Mouse (Mus musculus): ENCODE measurements at regions not wholly inside any gene's neighbourhood (a gene's known extent, or its start where the extent isn't known, plus 50 kb on each side); places are given as distances from the start of the nearest gene placed in this dataset.

- DNase-seq (ENCODE audit: low spot score): no peak
Observed at GRCm38 (mm10) chr10:125725681-125726139, 240.3 kb upstream of the Lrig3 start.

GRCm38 (mm10) chr10:125726546-125726945 is 239.4 kb upstream of the Lrig3 start:
- no peak for DNase-seq (ENCODE audit: low spot score)

- no peak for DNase-seq (ENCODE audit: low spot score)
Observed at GRCm38 (mm10) chr10:125735744-125736494, 230.0 kb upstream of the Lrig3 start.

DNA sequence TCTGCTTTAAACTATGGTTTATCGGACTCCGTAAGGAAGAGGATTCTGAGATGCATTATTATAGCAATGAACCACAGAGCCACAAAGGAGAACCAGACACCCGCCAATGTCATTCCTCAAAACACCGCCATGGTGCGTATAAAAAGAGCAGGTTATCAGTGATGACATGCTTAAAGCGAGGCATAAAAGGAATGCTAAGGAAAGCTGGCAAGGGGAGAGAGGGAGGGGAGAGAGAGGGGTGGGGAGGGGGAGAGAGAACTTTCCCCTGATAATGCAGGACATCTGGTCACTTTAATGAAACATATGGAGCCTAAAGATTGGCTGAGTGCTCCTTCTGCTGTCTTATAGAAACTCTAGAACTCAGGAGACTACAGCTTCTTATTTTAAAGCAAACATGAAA is 222.8 kb upstream of the Lrig3 start:
- no peak for DNase-seq (ENCODE audit: low spot score)

DNA sequence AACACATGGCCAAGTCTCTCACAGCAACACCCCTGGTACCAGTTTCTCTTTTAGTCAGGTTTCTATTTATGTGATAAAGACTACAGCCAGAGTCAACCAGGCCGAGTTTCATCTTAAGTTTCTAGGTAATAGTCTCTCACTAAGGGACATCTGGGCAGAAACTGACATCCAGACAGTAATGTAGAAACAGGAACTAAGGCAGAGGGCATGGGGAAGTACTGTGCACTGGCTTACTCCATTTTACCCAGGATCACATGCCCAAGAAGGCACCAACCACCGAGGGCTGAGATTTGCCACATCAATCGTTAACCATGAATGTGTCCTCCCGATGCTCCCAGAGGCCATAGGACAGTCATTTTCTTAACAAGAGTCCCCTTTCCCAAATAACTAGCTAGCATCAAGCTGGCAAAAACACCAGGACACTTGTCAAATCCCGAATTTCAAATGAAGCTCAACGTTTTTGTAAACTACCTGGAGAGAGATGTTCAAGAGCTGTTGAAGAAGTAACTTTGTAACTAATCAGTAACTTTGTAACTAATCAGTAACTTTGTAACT is 216.9 kb upstream of the Lrig3 start:
- DNase-seq (ENCODE audit: low spot score): no peak

GRCm38 (mm10) chr10:125752506-125753218 is 213.3 kb upstream of the Lrig3 start:
- DNase-seq (ENCODE audit: low spot score): no peak

DNA sequence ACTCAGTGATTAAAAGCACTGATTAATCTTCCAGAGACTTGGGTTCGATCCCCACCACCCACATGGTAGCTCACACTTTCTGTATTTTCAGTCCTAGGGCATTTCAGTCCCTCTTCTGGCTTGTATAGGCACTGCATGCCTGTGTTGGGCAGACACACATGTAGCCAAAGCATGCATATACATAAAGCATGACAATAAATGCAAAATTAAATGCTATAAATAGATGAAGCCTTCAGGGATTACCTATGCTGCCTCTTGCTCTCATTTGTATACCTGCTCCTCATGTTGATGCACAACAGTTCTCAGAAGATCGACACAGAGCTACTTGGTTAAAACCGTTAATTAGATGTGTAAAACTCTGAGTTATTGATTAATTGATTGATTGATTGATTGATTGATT is 206.8 kb upstream of the Lrig3 start:
- DNase-seq (ENCODE audit: low spot score): no peak

DNA sequence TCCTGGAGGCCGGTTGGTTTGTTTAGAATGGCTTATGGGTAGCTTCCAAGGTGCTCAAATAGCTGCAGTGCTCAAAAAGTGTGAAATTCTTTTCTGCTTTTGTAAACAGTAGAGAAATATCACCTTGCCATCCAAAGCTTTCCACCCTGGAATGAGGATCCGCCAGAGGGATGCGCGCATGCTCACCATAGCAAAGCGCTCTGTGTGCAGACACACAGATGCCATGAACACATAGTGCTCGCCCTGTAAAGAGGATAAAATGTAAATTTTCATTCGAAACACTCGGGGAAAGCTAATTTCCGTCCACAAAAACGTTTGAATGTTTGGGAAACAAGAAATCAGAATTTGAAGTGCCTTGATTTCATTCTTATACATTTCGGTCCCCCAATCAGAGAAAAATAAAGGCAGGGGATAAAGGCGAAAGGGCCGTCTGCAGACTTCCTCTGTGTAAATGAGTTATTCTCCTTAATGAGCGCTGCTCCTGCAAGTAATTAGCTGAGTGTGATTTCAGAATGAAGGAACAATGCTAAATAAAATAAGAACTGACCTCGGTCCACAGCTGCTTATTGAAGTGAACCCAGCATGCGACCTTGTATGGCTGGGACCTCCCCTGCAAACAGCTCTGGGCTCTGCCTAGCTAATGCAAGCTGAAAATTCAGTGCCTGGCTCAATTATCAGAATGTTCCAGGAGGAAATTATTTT is 203.4 kb upstream of the Lrig3 start:
- DNase-seq (ENCODE audit: low spot score): no peak

- peak; percentile 13 for DNase-seq (ENCODE audit: low spot score)
Observed at GRCm38 (mm10) chr10:125764402-125765102, 201.4 kb upstream of the Lrig3 start.

DNA sequence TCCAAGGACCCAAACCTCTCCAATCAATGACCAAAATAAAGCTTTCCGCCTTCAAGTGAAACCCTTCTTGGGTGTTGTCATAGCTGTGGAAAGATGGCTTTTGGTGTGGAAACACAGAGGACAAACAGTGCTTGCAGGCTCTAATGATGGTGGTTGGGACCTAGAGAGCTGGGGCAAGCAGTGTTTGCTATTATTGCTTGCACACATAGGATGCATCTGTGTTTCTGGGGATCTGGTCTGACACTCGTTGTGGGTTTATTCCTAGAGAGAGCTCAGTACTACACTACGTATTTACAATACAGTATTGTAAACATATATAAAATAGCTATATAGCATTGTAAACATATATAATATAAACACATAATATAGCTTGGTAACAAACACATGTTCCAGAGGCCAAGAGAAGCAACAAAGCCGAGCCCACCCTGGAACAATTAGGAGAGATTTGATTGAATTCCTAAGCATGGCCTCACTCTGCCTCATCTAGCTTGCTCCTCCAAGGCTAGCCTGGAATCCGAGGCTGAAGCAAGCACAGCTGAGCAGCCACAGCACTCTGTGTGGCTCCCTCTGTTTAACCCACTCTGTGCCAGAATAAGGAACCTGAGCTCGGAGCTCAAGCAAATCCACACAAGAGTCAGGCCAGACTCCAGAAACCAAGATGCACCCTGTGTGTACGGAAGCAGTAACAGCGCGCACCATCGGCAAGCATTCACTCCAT is 200.7 kb upstream of the Lrig3 start:
- no peak for DNase-seq (ENCODE audit: low spot score)

DNA sequence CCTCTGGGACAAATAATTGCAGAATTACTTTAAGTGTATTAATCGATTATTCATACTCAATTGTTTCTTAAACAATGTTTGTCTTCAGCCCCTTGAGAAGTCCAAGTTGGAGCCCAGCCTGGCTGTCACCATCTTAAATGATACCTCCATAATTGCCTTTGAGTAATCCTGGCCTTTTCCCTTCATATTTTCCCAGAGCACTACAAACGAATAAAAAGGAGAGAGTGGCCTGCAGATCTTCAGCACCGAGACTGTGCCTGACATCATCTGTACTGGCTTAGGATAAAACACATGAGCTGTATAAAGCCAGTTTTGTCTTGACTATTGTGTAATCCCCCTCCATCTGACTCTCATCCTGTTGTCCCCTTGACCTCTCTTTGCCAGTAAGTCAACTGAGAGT is 197.7 kb upstream of the Lrig3 start:
- DNase-seq (ENCODE audit: low spot score): no peak

- no peak for DNase-seq (ENCODE audit: low spot score)
Observed at GRCm38 (mm10) chr10:125773541-125773940, 192.4 kb upstream of the Lrig3 start.

GRCm38 (mm10) chr10:125782486-125782885 is 183.5 kb upstream of the Lrig3 start:
- no peak for DNase-seq (ENCODE audit: low spot score)

GRCm38 (mm10) chr10:125784896-125785295 is 181.1 kb upstream of the Lrig3 start:
- DNase-seq (ENCODE audit: low spot score): peak; percentile 14

DNA sequence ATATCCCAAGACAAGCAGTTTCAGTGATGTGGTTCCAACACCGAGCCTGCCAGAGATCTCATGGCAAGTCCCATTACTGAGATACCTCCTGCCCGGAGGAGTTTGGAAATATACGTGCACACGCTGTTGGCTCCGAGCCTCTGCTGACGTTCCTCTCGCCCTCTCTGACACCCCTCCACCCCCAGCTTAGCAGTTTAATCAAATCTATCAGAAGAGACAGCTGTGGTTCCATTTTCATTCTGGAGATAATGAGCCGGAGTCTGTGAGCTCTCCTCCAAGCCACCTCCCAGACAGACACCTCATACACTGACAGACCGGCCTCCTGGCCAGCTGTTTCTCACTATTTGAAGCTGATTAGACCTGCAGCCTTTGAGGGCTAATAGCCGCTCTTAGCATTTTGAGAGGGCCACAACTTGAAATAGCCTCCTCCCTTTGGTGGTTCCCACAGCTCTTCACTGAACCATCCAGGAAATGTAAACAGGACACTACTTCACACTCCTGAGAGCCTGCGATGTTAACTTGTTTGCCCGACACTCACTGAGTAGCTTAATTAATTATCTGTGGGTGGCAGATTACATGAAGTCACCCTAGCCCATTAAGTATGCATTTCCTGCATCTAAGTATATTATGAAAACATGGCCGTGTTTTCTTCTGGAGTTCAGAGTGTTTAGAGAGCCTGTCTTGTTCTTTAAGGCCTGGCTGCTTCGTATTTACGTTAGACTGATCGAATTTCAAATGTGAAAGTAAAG is 180.3 kb upstream of the Lrig3 start:
- DNase-seq (ENCODE audit: low spot score): peak; percentile 5

DNA sequence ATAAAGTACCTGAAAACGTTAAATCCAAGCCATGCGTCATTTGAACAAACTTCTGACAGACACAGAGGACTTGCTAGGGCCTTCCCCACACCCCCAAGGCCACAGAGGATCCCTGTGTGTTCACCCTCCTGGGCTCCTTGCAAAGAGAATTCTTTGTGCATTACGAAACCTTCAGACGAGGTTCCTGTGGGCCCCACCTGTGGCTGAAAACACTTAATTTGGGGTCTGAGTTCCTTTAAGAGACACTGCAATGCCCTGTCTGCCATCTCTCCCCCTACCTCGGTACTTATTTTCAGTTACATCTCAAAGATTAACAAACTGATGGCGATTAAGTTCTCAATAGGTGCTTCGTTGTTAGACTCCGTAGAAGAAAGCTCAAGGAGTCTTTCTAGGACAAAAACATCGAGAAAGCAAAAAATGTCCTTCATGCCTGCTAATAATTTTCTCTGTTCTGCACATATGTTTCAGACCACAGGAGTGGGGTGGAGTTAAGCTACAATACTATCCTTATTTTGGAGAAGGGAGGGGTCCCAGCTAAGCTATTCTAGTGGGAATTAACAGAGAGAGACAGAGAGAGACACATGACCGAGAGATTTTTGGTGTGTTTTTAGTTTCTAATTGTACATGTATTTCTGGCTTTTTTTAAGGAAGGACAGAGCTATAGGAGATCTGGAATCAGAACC is 179.6 kb upstream of the Lrig3 start:
- no peak for DNase-seq (ENCODE audit: low spot score)

- no peak for DNase-seq (ENCODE audit: low spot score)
Observed at GRCm38 (mm10) chr10:125786880-125787337, 179.1 kb upstream of the Lrig3 start.

GRCm38 (mm10) chr10:125787441-125788060 is 178.4 kb upstream of the Lrig3 start:
- no peak for DNase-seq (ENCODE audit: low spot score)

DNA sequence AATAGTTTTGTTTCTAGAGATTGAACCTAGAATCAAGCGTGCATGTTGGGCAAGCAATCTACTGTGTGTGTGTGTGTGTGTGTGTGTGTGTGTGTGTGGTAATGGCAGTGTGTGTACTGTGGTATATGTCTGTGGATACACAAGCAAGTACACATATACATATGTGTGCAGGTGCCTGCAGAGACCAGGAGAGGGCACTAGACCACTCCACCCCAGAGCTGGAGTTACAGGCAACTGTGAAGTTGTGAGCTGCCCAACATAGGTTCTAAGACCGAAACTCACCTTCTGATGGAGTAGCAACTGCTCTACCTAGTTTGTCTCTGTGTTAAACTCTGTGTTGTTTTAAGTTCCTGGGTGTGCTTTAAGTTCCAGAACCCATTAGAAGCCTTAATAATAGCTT is 177.7 kb upstream of the Lrig3 start:
- no peak for DNase-seq (ENCODE audit: low spot score)

All from urinary bladder, postnatal 14 days (tissue).